Mouse (Mus musculus) CD4-positive helper T cell, adult 2 months (primary cell): ENCODE measurements at regions not wholly inside any gene's neighbourhood (a gene's known extent, or its start where the extent isn't known, plus 50 kb on each side); places are given as distances from the start of the nearest gene placed in this dataset.

Experiments
- DNase-seq: peaks from one replicate; pipeline ENCODE4 v3.0.0-alpha.2; 2012; ENCODE audit warnings: low read depth, missing footprints, low spot score

DNA sequence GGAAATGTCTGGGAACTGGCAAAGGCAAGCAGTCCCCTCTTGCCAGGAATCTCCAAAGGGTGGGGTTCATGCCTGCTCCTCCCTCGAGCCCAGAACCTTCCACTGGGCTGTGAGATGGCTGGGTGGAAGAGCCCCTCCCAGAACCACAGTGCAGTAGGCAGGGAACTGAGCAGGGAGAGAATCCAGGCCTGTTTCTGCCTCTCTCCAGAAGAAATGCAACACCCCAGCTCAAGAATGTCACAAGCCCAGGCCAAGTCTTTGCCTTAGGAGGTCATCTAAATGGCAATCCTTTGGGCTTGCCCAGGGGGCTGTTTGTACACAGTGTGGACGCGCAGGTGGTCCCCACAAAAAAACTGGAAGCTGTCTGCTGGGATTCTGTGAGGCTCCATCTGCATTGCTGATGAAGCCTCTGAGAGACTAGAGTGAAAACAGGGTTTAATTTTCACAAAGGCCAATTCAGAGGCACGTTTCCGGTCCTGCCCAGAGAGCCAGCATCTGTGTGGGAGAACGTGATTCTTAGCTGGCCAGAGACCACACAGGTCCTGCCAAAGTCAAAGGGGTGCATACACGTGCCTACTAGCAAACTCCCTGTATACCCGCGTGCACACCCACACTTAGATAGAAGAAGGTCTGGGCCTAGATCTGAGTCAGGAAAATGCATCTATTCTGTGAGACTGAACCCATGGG, 129.0 kb downstream of the Hmg20a start:
- no peak for DNase-seq

DNA sequence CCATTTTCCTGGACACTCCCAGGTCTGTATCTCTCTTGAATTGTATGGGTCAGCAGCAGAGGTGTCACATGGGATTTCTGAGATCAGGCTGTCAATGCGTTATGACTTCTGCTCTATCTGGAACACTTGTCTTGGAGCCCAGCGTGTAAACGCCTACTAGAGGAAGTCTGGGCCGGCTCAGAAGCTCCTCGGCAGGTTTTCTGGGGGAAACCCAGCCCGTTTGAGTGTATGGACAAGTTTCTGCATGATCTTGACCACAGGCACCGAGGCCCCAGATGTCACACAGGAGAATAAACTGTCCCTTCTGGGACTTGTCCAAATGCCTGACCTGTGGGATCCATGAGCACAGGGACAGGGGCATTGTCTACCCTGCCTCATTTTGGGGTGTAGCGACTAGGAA, 131.4 kb downstream of the Hmg20a start:
- DNase-seq: no peak

DNA sequence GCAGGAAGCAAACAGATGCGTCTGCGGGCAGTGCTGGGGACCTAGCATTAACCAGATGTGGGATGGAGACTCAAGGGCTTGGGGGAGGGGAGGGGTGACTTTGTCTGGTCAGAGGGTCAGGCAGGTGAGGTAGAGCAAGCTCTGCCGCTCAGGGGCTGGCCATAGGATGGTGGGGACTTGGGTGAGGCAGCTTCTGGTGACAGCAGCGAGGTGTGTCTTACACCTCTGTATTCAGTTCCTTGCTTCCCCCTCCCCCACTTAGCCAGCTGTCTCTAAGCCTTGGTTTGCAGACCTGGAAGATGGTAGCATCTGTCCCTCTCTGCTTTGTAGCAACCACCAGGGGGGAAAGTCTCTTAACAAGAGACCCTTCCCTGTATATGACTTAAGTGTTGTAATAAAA, 131.8 kb downstream of the Hmg20a start:
- no peak for DNase-seq

DNA sequence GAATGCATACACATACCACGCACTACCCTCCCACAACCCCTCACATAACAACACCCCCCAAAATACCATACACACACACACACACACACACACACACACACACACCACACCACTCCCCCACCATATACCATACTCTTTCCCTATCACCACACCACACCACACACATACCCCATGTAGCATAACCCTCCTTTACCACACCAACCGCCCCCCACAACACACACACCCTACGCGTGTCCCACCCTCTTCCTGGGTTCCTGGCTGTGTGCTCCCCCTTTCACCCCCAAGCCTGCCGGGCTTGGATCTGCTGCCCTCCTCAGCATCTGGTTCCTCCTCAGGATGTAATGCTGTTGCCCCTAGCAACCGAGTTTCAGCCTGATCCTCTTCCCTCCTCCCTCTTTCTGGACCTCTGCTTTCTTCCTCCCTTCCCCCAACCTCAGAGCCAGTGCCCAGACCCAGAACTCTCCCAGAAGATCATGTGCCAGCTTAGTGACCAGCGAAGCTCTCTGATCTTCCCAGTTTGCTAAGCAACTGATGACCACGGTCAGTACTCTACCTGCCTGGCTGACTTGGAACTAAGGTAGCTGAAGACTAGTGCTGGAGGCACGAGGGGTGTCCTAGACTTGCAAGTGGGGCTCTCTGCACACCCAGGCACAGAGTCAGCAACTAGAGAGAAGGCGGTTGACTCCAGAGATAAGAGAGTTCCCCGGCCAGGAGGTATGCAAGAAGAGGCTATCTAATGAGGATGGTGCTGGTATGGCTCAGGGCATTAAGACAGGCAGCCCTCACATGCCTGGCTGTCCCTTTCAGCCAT, 133.2 kb downstream of the Hmg20a start:
- DNase-seq: no peak

DNA sequence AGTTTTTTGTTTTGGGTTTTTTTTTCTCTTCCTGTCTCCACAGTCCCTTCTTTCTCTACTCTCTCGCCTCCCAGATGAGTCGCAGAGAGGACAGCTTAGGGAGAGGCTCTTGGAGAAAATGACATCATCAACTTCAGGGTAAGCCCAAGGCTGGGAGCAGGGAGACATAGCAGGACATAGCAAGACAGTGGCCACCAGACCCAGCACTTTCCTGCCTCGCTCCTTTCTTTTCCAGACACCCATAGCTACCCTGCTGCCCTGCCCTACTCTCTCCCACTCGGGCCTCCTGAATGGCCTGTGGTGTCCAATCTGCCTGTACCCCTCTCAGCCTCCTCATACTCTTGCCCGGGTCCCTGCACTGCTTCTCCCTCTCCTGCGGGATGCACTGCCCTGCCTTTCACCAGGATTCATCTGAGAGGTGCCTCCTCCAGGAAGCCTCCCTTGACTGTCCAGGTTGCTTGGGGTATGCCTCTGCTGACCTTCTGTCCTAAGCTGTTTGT, 133.8 kb downstream of the Hmg20a start:
- DNase-seq: no peak

DNA sequence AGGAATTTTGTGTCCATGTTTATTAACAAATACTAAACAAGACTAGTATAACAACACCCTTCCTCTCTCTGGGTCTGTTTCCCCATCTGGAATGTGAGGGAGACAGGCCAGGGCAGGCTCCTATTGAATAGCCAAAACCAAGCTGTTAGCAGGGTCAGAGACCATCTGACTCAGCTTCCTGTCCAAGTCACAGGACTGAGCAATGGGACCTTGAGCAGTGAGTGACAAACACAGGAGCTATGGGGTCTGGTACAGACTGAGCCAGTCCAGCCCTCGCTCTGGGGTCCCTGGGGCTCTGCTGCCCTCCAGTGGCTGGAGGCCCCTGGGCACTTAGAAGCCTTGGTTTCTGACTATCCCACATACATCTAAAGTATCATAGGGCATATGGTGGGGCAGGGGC, 134.4 kb downstream of the Hmg20a start:
- DNase-seq: peak; percentile 52

DNA sequence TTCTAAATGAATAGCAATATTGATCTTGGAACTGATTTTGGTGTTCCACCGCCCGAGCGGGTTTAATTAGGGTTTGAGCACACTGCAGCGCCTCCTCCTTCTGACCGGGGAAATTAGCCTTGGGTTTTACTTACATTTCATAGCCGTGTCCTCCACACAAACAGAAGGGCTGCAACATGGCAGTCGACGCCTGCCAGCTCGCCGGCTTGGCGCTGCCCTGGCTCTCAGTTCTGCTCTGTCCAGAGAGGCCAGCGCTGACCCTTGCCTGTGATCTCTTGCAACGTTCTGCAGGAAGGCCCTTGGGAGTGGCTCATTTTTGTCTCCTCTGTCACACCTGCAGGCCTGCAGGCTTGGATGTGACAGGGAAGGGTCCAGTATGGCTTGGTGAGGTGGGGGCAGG, 135.2 kb downstream of the Hmg20a start:
- DNase-seq: no peak

DNA sequence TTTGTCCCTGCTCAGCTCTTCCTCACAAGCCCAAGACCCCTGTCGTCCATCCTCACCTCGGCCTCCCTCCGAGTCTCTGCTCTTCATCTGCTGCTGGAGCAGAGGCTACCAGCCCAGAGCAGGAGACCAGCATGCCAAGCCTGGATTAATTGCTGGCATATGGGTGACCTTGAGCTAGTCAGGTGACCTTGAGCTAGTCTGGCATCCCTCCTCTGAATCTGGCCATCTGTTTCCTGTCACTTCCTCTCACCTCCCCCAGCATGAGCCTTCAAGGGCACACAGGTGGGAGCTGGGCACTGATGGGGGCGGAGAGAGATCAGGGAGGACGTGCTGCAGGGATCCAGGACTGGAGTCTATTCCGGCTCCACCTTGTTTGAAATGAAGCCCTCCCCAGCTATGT, 135.7 kb downstream of the Hmg20a start:
- no peak for DNase-seq

DNA sequence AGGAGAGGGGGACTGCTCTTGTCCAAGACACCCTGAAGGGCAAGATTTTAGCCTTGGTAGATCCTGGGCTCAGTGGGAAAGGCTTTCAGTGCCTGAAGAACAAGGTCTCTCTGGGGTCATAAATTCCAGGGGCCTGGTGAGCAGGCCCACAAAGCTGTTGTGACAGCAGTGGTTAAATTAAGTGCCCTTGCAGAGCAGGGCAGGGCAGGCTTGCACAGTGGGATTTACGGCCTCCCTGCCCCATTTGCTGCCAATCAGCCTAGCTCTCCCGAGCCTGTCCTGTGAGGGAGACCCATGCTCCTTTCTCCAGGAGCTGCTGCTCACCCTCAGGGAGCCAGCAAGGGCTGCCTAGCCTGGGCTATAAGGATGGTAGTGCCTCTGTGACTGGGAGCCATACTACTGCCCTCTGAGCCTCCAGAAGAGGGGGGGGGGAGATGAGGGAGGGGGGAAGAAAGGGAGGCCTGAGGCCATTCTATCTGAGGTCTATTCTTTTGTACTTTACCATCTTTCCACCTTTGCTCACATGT, 141.3 kb downstream of the Hmg20a start:
- no peak for DNase-seq

DNA sequence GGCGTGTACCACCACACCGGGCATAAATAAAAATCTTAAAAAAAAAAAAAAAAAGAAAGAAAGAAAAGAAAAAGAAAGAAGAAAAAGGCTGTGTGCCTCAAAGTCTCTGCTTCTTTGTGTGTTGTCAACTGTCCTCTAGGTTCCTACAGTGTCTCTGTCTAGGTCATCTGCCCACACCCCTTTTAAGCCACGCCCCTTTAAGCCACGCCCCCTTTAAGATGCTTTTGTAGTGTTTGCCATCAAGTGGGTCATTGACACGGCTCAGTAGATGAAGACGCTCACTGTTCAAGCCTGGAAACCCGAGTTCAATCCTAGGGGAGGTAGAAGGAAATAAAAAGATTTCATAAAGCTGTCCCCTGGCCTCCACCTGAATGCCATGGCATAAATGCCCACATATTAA, 144.0 kb downstream of the Hmg20a start:
- DNase-seq: no peak

DNA sequence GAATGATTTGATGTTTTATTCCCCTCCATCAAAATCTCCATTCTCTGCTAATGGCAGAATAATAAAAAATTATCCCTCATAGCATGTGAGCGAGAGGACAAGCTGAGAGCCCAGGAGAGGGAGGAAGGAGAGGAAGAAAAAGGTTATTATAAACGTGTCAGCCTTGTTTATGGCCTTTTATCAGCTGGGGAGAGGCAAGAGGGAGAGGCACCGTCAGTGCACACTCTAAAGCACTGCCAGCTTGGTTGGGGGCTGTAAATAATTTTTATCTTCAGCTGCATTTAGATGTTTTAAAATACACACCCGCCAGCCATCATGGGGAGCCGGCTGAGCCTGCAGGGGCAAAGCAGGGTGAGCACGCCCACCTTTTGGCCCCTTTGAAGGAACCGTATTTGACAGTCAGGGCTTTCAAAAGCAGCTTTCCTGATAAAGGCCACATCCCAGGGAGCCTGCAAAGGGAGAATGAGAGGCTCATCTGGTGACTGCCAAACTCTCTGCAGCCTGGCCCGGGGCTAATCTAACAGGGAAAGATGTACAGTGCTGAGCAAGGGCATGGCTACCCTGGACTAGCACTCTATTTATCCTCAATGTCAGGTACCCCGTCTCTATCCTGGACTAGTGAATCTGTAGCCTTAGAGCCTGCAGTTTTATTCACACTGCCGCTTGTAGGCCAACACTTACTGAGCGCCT, 145.8 kb downstream of the Hmg20a start:
- no peak for DNase-seq
